ENCODE assay signal across 16 mouse cellular contexts in genomic region chr3:143316457-143316856, GRCm38 (mm10).
DNase-seq lines count a peak whose midpoint lies in the region; ATAC-seq and TF ChIP-seq lines count a peak whose summit lies in the region.
"Had no signal": no experiment of that assay in that cellular context is flagged by ENCODE, and none has a peak within 500 bp of the region (broad histone marks: within the 10 kb centered on the region; RNA-seq: fewer than 3 reads in every experiment).

No protein-coding gene starts in this region.

- no peak overlapping the region for H3K9ac ChIP-seq in heart, embryonic 12.5 days
- H3K9ac ChIP-seq: liver, embryonic 12.5 days; midbrain, embryonic 12.5 days had no signal

- no peak overlapping the region for H3K4me3 ChIP-seq in heart, embryonic 12.5 days
- no peak overlapping the region for H3K4me3 ChIP-seq in cortical plate, adult 2 months (ENCODE audit: insufficient read depth, low read length)
- H3K4me3 ChIP-seq: liver, embryonic 12.5 days; midbrain, embryonic 12.5 days had no signal

- no peak for ATAC-seq in heart, embryonic 12.5 days (ENCODE audit: insufficient number of reproducible peaks, low FRiP score)
- ATAC-seq: liver, embryonic 12.5 days; Patski had no signal

- H3K27me3 ChIP-seq in heart, embryonic 12.5 days (replicated peaks) = no peaks in the 10 kb centered on the region
- H3K27me3 ChIP-seq: liver, embryonic 12.5 days; midbrain, embryonic 12.5 days had no signal

- TF ChIP-seq CTCF in cortical plate, adult 2 months (IDR thresholded peaks at IDR 0.05; ENCODE audit: extremely low read depth, insufficient read depth, low read length) = no peak

- H3K4me1 ChIP-seq in heart, embryonic 12.5 days (replicated peaks) = no peaks in the 10 kb centered on the region
- no peaks in the 10 kb centered on the region; the same call in none of the 2 replicates for H3K4me1 ChIP-seq in cortical plate, adult 2 months (ENCODE audit: control insufficient read depth, insufficient read depth, low read length)
- H3K4me1 ChIP-seq: liver, embryonic 12.5 days; midbrain, embryonic 12.5 days had no signal

- H3K4me2 ChIP-seq in heart, embryonic 12.5 days = no peak overlapping the region
- H3K4me2 ChIP-seq: liver, embryonic 12.5 days; midbrain, embryonic 12.5 days had no signal

- 59% methylated on average over 7 of the region's 7 CpGs for WGBS in heart, embryonic 12.5 days

- H3K36me3 ChIP-seq in heart, embryonic 12.5 days = no peaks in the 10 kb centered on the region
- H3K36me3 ChIP-seq: liver, embryonic 12.5 days; midbrain, embryonic 12.5 days had no signal

- no peak for TF ChIP-seq POLR2A in cortical plate, adult 2 months (IDR thresholded peaks at IDR 0.05; ENCODE audit: extremely low read depth, insufficient read depth, low read length)

- no peak overlapping the region for H3K27ac ChIP-seq in heart, embryonic 12.5 days (ENCODE audit: poor library complexity, severe bottlenecking)
- 0 out of 2 replicates have a peak overlapping the region, but pooled peaks have one; percentile 35 for H3K27ac ChIP-seq in cortical plate, adult 2 months (ENCODE audit: insufficient read depth, low read length)
- H3K27ac ChIP-seq: liver, embryonic 12.5 days; midbrain, embryonic 12.5 days had no signal

- no peaks in the 10 kb centered on the region for H3K9me3 ChIP-seq in heart, embryonic 12.5 days (replicated peaks)
- H3K9me3 ChIP-seq: liver, embryonic 12.5 days; midbrain, embryonic 12.5 days had no signal

- DNase-seq in heart, postnatal 4 days = peak; percentile 16
- DNase-seq in layer of hippocampus, adult 9-10 months (ENCODE audit: low spot score) = peak; percentile 51
- peak; percentile 4 for DNase-seq in lung, postnatal 36 days
- no peak for DNase-seq in embryo, embryonic 9.5 days (ENCODE audit: extremely low spot score)
- no peak for DNase-seq in cerebellum, postnatal 14 days
- no peak for DNase-seq in adrenal gland, adult 2 months
- DNase-seq: adrenal gland, postnatal 14 days; cerebellum, adult 9-11 months; heart, postnatal 36 days; kidney, adult 8-10 months; thymus, postnatal 25 days had no signal

Comparison
In these comparisons a context has a peak if more than half of its experiments do, and no peak if none do; other contexts are left out.
1. DNase-seq: peak in heart, postnatal 4 days (single experiment), layer of hippocampus, adult 9-10 months (single experiment) and lung, postnatal 36 days (single experiment); none in embryo, embryonic 9.5 days (single experiment), cerebellum, postnatal 14 days (0 of 2) and adrenal gland, adult 2 months (single experiment).